Mouse (Mus musculus) embryo, embryonic 11 days (tissue): ENCODE measurements at regions not wholly inside any gene's neighbourhood (a gene's known extent, or its start where the extent isn't known, plus 50 kb on each side); places are given as distances from the start of the nearest gene placed in this dataset.
A peak's percentile ranks its signal among the peaks of the same experiment; 100 is the strongest.

ENCODE experiments used
- DNase-seq: peaks from one replicate; pipeline ENCODE4 v3.0.0-alpha.2; 2015

DNA sequence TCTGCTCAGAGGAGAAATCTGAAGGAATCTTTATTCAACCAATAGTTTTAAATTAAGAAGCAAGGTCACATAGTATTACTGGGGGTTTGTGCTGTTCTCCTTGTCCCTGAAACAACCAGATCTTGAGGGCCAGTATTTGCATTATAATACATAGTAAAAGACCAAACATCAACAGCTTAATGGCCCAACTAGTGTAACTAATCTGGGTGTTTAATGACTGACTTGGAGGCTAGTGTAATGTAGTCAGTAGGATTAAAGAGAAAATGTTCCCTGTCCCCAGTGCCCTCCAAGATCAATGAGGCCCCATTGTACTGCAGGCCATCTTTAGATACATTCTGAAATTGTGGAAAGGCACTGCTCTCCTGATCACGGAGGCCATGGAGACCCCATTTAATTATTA, 768.2 kb upstream of the Steap1 start:
- no peak for DNase-seq

DNA sequence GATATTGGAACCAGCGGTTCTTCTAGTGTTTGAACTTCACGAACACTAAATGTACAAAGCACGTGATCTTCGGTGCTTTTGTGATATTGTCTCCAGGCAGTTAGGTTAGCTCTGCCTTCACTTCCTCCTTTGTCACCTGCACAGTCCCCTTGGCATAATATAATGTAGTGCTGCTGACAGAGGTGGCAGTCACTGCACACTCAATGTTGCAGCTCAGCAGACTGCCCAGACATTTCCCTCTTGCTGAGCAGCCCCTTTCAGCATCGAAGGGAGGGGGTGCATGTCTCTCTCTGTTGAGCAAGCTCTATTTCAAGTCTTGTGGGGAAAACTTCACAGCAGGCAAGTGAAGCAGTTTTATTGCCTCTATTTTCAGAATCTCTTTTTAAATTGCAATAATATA, 731.7 kb upstream of the Steap1 start:
- DNase-seq = peak; percentile 1
